Mouse (Mus musculus) small intestine, adult 2 months (tissue): ENCODE results near the gene Rnf224. TPM values are rescaled to one million over a fixed set of nuclear protein-coding genes. Genes with fewer than 3 reads are reported as not detected.

Experiments used
- H3K27ac ChIP-seq: fragments of 200-500 bp; 2 replicates; pipeline ENCODE4 v1.5.1; 2012; ENCODE audit warnings: low read depth, low read length, control low read depth, inconsistent platforms; ENCODE audit not compliant: insufficient read depth
- H3K27me3 ChIP-seq: fragments of 200-500 bp; 2 replicates; pipeline ENCODE4 v1.6.1; 2012; ENCODE audit warnings: mild to moderate bottlenecking, moderate library complexity, low read length, inconsistent platforms; ENCODE audit not compliant: control insufficient read depth, insufficient read depth
- H3K36me3 ChIP-seq: fragments of 200-500 bp; 2 replicates; pipeline ENCODE4 v1.6.1; 2012; ENCODE audit warnings: mild to moderate bottlenecking, low read length, control low read depth, inconsistent platforms; ENCODE audit not compliant: control insufficient read depth, insufficient read depth
- H3K4me1 ChIP-seq: fragments of 200-500 bp; 2 replicates; pipeline ENCODE4 v1.6.1; 2012; ENCODE audit warnings: low read length, inconsistent platforms, mixed read lengths; ENCODE audit not compliant: control insufficient read depth, insufficient read depth, insufficient read length
- H3K4me3 ChIP-seq: fragments of 200-500 bp; 2 replicates; pipeline ENCODE4 v1.5.1; 2012; ENCODE audit warnings: low read depth, mild to moderate bottlenecking, control low read depth, inconsistent platforms, low read length, moderate library complexity
- CTCF ChIP-seq: fragments of 200-500 bp; IDR thresholded peaks from 2 replicates; pipeline ENCODE4 v1.5.1; 2012; ENCODE audit warnings: low read depth, mild to moderate bottlenecking, control low read depth, inconsistent platforms, low read length, moderate library complexity, mixed read lengths; ENCODE audit not compliant: insufficient replicate concordance, insufficient read length; ENCODE audit errors: extremely low read depth
- POLR2A ChIP-seq: fragments of 200-500 bp; IDR thresholded peaks from 2 replicates; pipeline ENCODE4 v1.6.1; 2012; ENCODE audit warnings: low read depth, mild to moderate bottlenecking, control low read depth, inconsistent platforms, low read length, moderate library complexity
- WGBS: fragments of 180-500 bp; shearing (Covaris S2); methylation state at CpG from one replicate; pipeline ENCODE4 v1.1.7; 2018; 5-methylcytosine and 5-hydroxymethylcytosine counted together
- polyA plus RNA-seq: library from polyadenylated mRNA; depleted of rRNA; stranded (reverse); fragments of >200 nt; gene quantifications from 2 replicates; pipeline ENCODE4 v1.2.3, GENCODE M21; 2012

Gene Rnf224
- polyA plus RNA-seq, 1 experiment = not detected

DNA sequence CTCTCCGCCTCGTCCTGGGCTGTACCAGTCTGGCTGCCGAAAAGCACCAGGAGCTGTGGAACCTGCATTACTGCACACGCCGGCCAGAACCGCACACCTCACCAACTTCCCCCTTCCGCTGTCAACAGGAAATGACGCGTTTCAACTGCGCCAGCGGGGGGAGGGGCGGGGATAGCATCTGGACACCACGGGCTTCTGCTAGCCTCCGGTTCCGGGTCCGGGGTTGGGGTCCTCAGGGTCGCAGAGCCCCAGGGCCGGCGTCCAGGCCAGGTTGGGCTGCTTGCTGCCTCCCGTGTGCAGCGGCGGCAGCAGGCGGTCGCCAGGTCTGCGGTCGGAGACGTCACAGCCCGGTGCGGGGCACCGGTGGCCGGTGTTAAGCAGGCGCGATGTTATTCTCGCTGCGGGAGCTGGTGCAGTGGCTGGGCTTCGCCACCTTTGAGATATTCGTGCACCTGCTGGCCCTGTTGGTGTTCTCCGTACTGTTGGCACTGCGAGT lies 18.7 kb upstream of the Rnf224 start, which contains the start of gene Tmem203:
Gene Tmem203 (plus strand): TSS at position 156 of the 496 bp plus-strand sequence.
- whole genome bisulfite sequencing = under 1% methylated on average over 39 of the region's 39 CpGs
- Histone ChIP-seq H3K36me3 (peaks cover 7% of the 10 kb centered on the region), H3K27ac (peak within 1 kb of the TSS; percentile 69), H3K4me3 (peak within 1 kb of the TSS; percentile 98), H3K4me1 (peaks cover 5% of the 10 kb centered on the region), H3K27me3 (no peaks in the 10 kb centered on the region)
- TF ChIP-seq POLR2A (no peak; the same call in 1 of the 2 replicates), CTCF (no peak)

DNA sequence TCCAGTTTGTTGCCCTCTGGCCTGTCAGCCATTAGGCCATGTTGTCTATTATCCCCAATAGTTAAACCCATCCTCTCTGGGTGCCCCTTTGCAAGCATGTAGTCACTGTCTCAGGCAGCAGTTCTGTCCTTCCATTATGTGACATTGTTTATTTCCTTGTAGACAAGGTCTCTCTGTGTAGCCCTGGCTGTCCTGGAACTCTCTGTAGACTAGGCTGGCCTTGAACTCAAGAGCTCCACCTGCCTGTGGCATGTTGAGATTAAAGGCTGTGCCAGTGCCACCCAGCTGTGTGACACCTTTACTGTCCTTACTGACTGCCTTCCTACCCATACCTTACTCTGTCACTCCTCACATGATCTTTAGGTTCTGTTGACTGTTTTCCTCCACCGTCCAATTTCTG lies 15.7 kb upstream of the Rnf224 start:
- TF ChIP-seq POLR2A = no peak
- TF ChIP-seq CTCF = peak; percentile 38; the same call in 1 of the 2 replicates
- Histone ChIP-seq H3K36me3 (peaks cover 26% of the 10 kb centered on the region), H3K4me3 (no peak overlapping the region), H3K27ac (no peak overlapping the region), H3K27me3 (no peaks in the 10 kb centered on the region), H3K4me1 (peaks cover 5% of the 10 kb centered on the region)
- WGBS = 65% methylated on average over 1 of the region's 1 CpGs

GRCm38 (mm10) chr2:25246183-25247072 lies 9.8 kb upstream of the Rnf224 start, which contains the start of gene AL732309.1:
Gene AL732309.1 (minus strand): TSS chr2:25246863.
- TF ChIP-seq CTCF = no peak
- TF ChIP-seq POLR2A = peak; percentile 68; the same call in 1 of the 2 replicates
- 43% methylated on average over 10 of the region's 10 CpGs for WGBS
- Histone ChIP-seq H3K27me3 (no peaks in the 10 kb centered on the region; the same call in 1 of the 2 replicates), H3K36me3 (peaks cover 23% of the 10 kb centered on the region), H3K4me1 (peaks cover 18% of the 10 kb centered on the region), H3K27ac (peak within 1 kb of the TSS; percentile 85), H3K4me3 (peak within 1 kb of the TSS; percentile 53)

- Histone ChIP-seq H3K36me3 (peaks cover 10% of the 10 kb centered on the region), H3K4me1 (peaks cover 28% of the 10 kb centered on the region), H3K27me3 (no peaks in the 10 kb centered on the region; the same call in 1 of the 2 replicates), H3K27ac (no peak overlapping the region), H3K4me3 (no peak overlapping the region)
- 88% methylated on average over 4 of the region's 4 CpGs for WGBS
- TF ChIP-seq POLR2A = no peak
- no peak for TF ChIP-seq CTCF
Observed at GRCm38 (mm10) chr2:25244144-25244543, 7.6 kb upstream of the Rnf224 start.

- H3K36me3 ChIP-seq = peaks cover 5% of the 10 kb centered on the region; the same call in 1 of the 2 replicates
- WGBS = 83% methylated on average over 8 of the region's 8 CpGs
- H3K27ac ChIP-seq = no peak overlapping the region
- H3K4me3 ChIP-seq = no peak overlapping the region
- TF ChIP-seq POLR2A (no peak), CTCF (no peak)
- H3K27me3 ChIP-seq = no peaks in the 10 kb centered on the region; the same call in 1 of the 2 replicates
- peaks cover 28% of the 10 kb centered on the region for H3K4me1 ChIP-seq
Observed at GRCm38 (mm10) chr2:25243342-25243741, 6.8 kb upstream of the Rnf224 start.

- under 1% methylated on average over 55 of the region's 59 CpGs for WGBS
- Histone ChIP-seq H3K4me3 (peak within 1 kb of the TSS; percentile 70), H3K4me1 (peaks cover 38% of the 10 kb centered on the region), H3K27ac (peak within 1 kb of the TSS; percentile 31; the same call in 1 of the 2 replicates), H3K36me3 (no peaks in the 10 kb centered on the region; the same call in 1 of the 2 replicates), H3K27me3 (no peaks in the 10 kb centered on the region; the same call in 1 of the 2 replicates)
- TF ChIP-seq POLR2A (no peak), CTCF (no peak)
Observed at GRCm38 (mm10) chr2:25242101-25242506, 5.5 kb upstream of the Rnf224 start, which contains the start of the genes Rnf208 and Cysrt1. Gene Rnf208 (plus strand): TSS chr2:25242255. Gene Cysrt1 (minus strand): TSS chr2:25242452.
